Mouse (Mus musculus): Measurements from ENCODE around the gene Hck. TPM values are rescaled to one million over a fixed set of nuclear protein-coding genes. Genes with fewer than 3 reads are reported as not detected.

Gene Hck
- total and polyA plus RNA-seq, 2 experiments from 2014 or later, result 1.7 to 6.4 TPM

DNA sequence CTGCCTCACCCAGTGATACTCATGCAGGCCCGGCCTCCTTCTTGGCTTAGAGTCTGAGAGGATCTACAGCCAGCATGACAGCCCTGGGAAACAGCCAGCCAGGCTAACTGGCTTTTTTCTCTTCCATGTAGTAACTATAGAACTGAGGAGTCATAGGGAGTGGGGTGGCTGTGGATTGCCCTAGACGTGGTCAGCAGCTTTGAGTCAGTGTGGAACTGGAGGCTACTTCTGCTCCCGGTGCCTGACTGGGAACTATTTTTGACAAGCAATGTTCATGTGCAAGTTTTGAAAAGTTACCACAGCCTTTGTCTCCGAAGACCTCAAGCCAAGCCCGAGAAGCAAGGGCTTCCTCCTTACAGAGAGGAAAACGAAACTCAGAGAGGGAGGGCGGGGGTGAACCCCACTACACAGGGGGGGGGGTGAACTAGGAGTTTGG, 8.8 kb downstream of the Hck start:
- no peak overlapping the region for H3K4me2 ChIP-seq (ENCODE audit: low read depth, low read length)
- TF ChIP-seq CTCF (IDR thresholded peaks at IDR 0.05; ENCODE audit: low read depth) (no peak), EP300 (IDR thresholded peaks at IDR 0.05; ENCODE audit: low read depth) (no peak)
- no peaks in the 10 kb centered on the region for H3K36me3 ChIP-seq (replicated peaks; ENCODE audit: control insufficient read depth, insufficient read depth, low read length)
- H3K4me3 ChIP-seq (ENCODE audit: low read depth, low read length), result no peak overlapping the region
- H3K9ac ChIP-seq (replicated peaks; ENCODE audit: low read depth, low read length), result no peak overlapping the region
- no peak for DNase-seq (ENCODE audit: low spot score)
- ATAC-seq (ENCODE audit: insufficient read depth, low read depth), result no peak
- 68% methylated on average over 7 of the region's 7 CpGs for WGBS
- no peaks in the 10 kb centered on the region for H3K4me1 ChIP-seq (ENCODE audit: control insufficient read depth, insufficient read depth)
- no peak overlapping the region for H3K27ac ChIP-seq (ENCODE audit: low read depth)
- H3K9me3 ChIP-seq (replicated peaks; ENCODE audit: control insufficient read depth, low read length), result no peaks in the 10 kb centered on the region
- H3K27me3 ChIP-seq (ENCODE audit: control insufficient read depth, insufficient read depth, low read length), result no peaks in the 10 kb centered on the region

DNA sequence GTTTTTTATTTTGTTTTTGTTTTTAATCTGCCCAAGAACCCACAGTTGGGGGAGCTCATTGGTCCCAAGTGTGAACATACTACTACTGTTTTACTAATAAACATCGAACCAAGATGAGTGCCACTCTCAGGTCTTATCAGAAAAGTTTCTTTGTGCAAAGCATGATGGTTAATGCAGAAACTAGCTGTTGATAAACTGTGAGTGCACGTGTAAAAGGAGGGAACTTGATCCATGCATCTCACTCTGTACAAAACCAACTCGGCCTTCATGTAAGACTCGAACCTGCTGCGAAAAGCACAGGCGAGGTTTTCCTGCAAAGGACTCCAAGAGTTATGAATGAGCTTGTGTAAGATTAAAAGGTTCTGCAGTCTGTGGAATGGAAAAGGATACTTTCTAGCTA, 11.2 kb downstream of the Hck start:
- Histone ChIP-seq H3K4me3 (ENCODE audit: low read depth, low read length) (no peak overlapping the region), H3K27ac (ENCODE audit: low read depth) (no peak overlapping the region), H3K9ac (replicated peaks; ENCODE audit: low read depth, low read length) (no peak overlapping the region), H3K36me3 (replicated peaks; ENCODE audit: control insufficient read depth, insufficient read depth, low read length) (no peaks in the 10 kb centered on the region), H3K4me2 (ENCODE audit: low read depth, low read length) (no peak overlapping the region), H3K4me1 (ENCODE audit: control insufficient read depth, insufficient read depth) (no peaks in the 10 kb centered on the region), H3K27me3 (ENCODE audit: control insufficient read depth, insufficient read depth, low read length) (no peaks in the 10 kb centered on the region), H3K9me3 (replicated peaks; ENCODE audit: control insufficient read depth, low read length) (no peaks in the 10 kb centered on the region)
- no peak for TF ChIP-seq CTCF (IDR thresholded peaks at IDR 0.05; ENCODE audit: low read depth)
- no peak for TF ChIP-seq EP300 (IDR thresholded peaks at IDR 0.05; ENCODE audit: low read depth)
- ATAC-seq (ENCODE audit: insufficient read depth, low read depth) (no peak), DNase-seq (ENCODE audit: low spot score) (no peak)
- 80% methylated on average over 6 of the region's 6 CpGs for WGBS

DNA sequence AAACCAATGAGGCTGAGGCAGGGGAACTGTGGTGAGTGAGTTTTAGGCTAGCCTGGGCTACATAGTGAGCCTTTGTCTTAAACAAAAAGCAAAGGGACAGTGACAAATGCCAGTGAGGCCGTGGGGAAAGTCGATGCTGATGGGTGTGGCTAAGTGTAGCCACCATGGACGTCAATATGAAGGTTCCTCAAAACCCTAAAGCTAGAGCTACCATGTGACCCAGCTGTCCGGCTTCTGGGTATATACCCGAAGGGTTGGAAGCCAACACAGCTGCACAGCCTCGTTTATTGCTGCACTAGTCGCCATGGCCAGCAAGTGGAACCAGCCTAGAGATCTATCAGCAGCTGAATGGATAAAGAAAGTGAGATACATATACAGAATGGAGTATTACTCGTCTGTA, 11.9 kb downstream of the Hck start:
- DNase-seq (ENCODE audit: low spot score) (no peak), ATAC-seq (ENCODE audit: insufficient read depth, low read depth) (no peak)
- Histone ChIP-seq H3K4me1 (ENCODE audit: control insufficient read depth, insufficient read depth) (no peaks in the 10 kb centered on the region), H3K27ac (ENCODE audit: low read depth) (no peak overlapping the region), H3K9me3 (replicated peaks; ENCODE audit: control insufficient read depth, low read length) (no peaks in the 10 kb centered on the region), H3K4me3 (ENCODE audit: low read depth, low read length) (no peak overlapping the region), H3K36me3 (replicated peaks; ENCODE audit: control insufficient read depth, insufficient read depth, low read length) (no peaks in the 10 kb centered on the region), H3K9ac (replicated peaks; ENCODE audit: low read depth, low read length) (no peak overlapping the region), H3K27me3 (ENCODE audit: control insufficient read depth, insufficient read depth, low read length) (no peaks in the 10 kb centered on the region), H3K4me2 (ENCODE audit: low read depth, low read length) (no peak overlapping the region)
- 60% methylated on average over 8 of the region's 8 CpGs for WGBS
- TF ChIP-seq EP300 (IDR thresholded peaks at IDR 0.05; ENCODE audit: low read depth), result no peak
- TF ChIP-seq CTCF (IDR thresholded peaks at IDR 0.05; ENCODE audit: low read depth), result no peak

DNA sequence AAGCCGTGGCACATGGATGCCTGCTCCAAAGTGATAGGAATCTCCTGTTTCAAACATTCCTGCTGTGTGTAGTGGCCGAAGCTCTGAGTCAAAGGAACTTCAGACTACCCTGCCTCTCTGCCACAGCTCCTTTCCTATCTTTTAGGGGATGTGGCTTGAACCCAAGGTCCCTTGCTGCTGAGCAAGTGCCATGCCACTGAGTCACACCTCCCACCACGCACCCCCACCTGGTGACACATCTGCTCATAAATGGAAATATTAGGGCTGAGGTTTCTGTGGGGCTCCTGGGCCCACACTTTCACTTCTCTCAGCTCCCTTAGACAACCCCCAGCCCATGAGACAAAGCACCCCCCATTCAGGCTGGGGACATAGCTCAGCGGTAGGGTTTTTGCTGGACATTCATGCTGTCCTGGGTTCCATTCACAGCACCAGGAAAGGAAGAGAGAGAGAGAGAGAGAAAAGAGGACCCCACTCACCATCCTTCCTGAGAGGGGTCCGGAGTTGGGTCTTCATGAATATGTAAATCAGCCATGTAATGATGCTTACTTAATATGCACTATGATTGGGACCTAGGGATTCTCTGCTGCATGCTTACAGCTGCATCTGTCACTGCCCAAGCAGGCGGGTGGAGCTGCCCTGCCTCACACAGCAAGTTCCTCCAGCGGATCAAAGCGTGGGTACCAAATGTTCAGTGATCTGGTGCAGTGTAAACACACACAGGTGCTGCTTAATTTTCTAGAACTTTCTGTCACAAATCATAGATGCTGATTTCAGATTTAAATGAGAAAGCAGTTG, 13.8 kb downstream of the Hck start:
- H3K4me2 ChIP-seq (ENCODE audit: low read depth, low read length), result no peak overlapping the region
- H3K27ac ChIP-seq (ENCODE audit: low read depth), result no peak overlapping the region
- DNase-seq (ENCODE audit: low spot score), result no peak
- no peaks in the 10 kb centered on the region for H3K4me1 ChIP-seq (ENCODE audit: control insufficient read depth, insufficient read depth)
- no peak overlapping the region for H3K4me3 ChIP-seq (ENCODE audit: low read depth, low read length)
- H3K36me3 ChIP-seq (replicated peaks; ENCODE audit: control insufficient read depth, insufficient read depth, low read length), result no peaks in the 10 kb centered on the region
- WGBS, result 62% methylated on average over 8 of the region's 8 CpGs
- no peaks in the 10 kb centered on the region for H3K9me3 ChIP-seq (replicated peaks; ENCODE audit: control insufficient read depth, low read length)
- TF ChIP-seq CTCF (IDR thresholded peaks at IDR 0.05; ENCODE audit: low read depth), result no peak
- TF ChIP-seq EP300 (IDR thresholded peaks at IDR 0.05; ENCODE audit: low read depth), result no peak
- no peak for ATAC-seq (ENCODE audit: insufficient read depth, low read depth)
- H3K27me3 ChIP-seq (ENCODE audit: control insufficient read depth, insufficient read depth, low read length), result no peaks in the 10 kb centered on the region
- no peak overlapping the region for H3K9ac ChIP-seq (replicated peaks; ENCODE audit: low read depth, low read length)

DNA sequence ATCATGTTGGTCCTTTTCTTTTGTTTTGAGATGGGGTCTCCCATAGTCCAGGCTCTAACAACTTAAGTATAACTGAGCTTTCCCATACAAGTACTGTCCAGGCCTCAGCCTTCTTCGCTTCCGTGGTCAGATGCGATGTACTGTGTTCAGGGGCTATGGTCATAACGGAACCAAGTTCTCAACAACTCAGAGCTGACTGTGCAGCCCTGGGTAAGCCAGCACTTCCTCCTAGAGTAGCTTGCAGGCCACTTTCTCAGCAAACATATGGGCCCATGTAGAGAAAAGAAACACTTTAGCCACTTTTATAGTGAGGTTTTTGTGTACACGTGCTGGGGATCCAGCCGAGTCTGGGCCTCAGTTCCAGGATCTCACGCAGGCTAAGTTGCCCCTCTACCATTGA, 14.4 kb downstream of the Hck start:
- H3K36me3 ChIP-seq (replicated peaks; ENCODE audit: control insufficient read depth, insufficient read depth, low read length), result no peaks in the 10 kb centered on the region
- no peak for DNase-seq (ENCODE audit: low spot score)
- no peak overlapping the region for H3K9ac ChIP-seq (replicated peaks; ENCODE audit: low read depth, low read length)
- H3K27me3 ChIP-seq (ENCODE audit: control insufficient read depth, insufficient read depth, low read length), result no peaks in the 10 kb centered on the region
- no peaks in the 10 kb centered on the region for H3K9me3 ChIP-seq (replicated peaks; ENCODE audit: control insufficient read depth, low read length)
- H3K4me1 ChIP-seq (ENCODE audit: control insufficient read depth, insufficient read depth), result no peaks in the 10 kb centered on the region
- no peak for ATAC-seq (ENCODE audit: insufficient read depth, low read depth)
- whole genome bisulfite sequencing, result 84% methylated on average over 7 of the region's 7 CpGs
- TF ChIP-seq EP300 (IDR thresholded peaks at IDR 0.05; ENCODE audit: low read depth) (no peak), CTCF (IDR thresholded peaks at IDR 0.05; ENCODE audit: low read depth) (no peak)
- H3K4me2 ChIP-seq (ENCODE audit: low read depth, low read length), result no peak overlapping the region
- no peak overlapping the region for H3K27ac ChIP-seq (ENCODE audit: low read depth)
- H3K4me3 ChIP-seq (ENCODE audit: low read depth, low read length), result no peak overlapping the region

DNA sequence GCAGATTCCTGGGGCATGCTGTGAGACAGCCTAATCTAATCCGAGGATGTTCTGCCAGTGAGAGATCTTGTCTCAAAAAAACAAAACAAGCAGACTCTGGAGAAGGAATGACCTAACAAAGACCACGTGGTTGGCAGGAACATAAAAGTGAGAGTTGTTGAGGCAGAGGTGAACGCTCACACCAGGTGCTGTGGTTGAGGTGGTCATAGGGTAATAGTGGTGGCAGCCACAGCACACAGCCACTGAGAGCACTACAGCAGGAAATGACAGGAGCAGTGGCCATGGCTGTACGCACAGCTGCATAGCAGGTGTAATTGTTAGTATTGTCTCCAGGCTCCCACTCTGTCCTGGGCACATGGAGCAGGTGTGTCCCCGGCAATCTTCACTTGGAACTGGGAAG, 17.6 kb downstream of the Hck start:
- Histone ChIP-seq H3K36me3 (replicated peaks; ENCODE audit: control insufficient read depth, insufficient read depth, low read length) (no peaks in the 10 kb centered on the region), H3K4me2 (ENCODE audit: low read depth, low read length) (no peak overlapping the region), H3K27ac (ENCODE audit: low read depth) (no peak overlapping the region), H3K27me3 (ENCODE audit: control insufficient read depth, insufficient read depth, low read length) (no peaks in the 10 kb centered on the region), H3K9ac (replicated peaks; ENCODE audit: low read depth, low read length) (no peak overlapping the region), H3K4me1 (ENCODE audit: control insufficient read depth, insufficient read depth) (no peaks in the 10 kb centered on the region; the same call in 1 of the 2 replicates), H3K9me3 (replicated peaks; ENCODE audit: control insufficient read depth, low read length) (no peaks in the 10 kb centered on the region), H3K4me3 (ENCODE audit: low read depth, low read length) (no peak overlapping the region)
- DNase-seq (ENCODE audit: low spot score) (no peak), ATAC-seq (ENCODE audit: insufficient read depth, low read depth) (no peak)
- 40% methylated on average over 5 of the region's 5 CpGs for WGBS
- no peak for TF ChIP-seq EP300 (IDR thresholded peaks at IDR 0.05; ENCODE audit: low read depth)
